Mouse (Mus musculus) cerebellum, postnatal 36 days (tissue): ENCODE measurements at regions not wholly inside any gene's neighbourhood (a gene's known extent, or its start where the extent isn't known, plus 50 kb on each side); places are given as distances from the start of the nearest gene placed in this dataset.

Experiments used
- DNase-seq, 2 experiments: peaks; one replicate each; pipeline ENCODE4 v3.0.0; 2021 to 2022; ENCODE audit warnings: mixed read lengths in 2 of 2

DNA sequence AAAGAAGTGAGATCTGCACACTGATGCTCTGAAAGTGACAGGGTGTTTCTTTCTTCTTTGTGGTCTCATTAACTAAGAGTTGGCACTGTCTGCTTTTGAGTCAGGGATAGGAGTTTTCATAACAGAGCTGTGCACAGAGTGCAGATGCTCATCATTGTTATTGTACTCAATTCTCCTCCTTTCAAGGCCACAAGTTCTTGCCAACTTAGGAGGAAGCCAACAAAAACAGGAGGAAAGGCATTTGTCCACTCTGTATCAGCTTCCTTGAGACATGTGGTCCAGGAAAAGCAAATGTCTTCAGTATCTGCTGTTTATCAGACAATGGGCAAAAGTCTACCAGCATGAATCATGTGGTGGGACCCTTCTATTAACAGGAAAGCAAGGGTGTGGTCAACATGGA is 345.1 kb downstream of the Fam181b start:
- no peak for DNase-seq

DNA sequence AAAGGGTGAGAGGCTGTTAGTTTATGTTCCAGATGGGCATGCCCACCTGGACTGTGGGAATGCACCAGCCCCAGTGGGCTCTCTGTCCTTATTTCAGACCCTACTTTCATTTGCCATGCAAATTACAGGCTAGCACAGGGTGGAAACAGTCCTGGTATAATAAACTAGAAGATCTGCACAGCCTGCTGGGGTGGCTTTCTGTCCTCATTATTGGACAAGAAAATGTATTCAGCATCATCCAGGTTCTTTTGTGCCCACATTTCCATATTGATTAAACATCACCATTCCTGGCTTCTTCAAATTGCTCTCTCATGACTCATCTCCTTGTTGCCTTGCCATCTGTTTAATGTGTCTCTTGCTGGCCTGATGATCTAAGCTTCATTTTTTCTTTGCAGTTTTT is 355.4 kb downstream of the Fam181b start:
- DNase-seq, result no peak

GRCm38 (mm10) chr7:93454071-93454470 is 374.4 kb downstream of the Fam181b start:
- DNase-seq, result no peak

DNA sequence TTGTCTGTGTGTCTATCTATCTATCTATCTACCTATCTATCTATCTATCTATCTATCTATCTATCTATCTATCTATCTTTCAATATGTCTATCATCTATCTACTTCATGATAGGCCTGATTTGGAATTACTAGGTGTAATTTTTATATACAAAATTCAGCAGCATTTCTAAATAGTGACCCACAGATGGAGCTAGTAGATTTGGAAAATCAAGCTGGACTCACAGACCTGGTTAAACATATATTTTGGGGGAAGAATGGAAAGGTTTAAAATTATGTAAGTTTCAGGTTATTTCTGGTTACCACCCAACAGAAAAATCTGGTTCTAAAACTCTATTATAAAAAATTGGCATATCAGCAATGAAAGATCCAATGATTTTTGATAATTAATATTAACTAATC is 383.7 kb downstream of the Fam181b start:
- no peak for DNase-seq

- no peak for DNase-seq
Observed at GRCm38 (mm10) chr7:93473371-93473770, 393.7 kb downstream of the Fam181b start.

DNA sequence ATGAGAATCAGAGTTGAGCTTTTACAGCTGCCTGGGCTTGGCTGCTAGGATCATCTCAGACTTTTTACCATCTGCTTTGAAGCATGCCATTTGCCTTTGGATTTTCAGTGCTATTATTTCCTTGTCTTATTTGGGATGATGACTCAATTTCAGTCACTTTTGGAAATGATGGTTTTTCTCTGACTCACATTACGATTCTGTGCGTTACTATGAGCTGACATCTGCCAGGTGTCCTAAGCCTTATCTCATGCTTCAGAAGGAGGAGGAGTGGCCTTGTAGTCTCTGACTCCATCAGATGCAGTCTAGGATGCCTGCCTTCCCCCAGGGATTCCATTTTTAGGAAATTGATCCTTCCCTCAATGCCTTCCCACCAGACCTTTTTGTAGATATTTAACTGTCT is 431.0 kb downstream of the Fam181b start:
- DNase-seq, result no peak

- no peak for DNase-seq
Observed at GRCm38 (mm10) chr7:93511237-93511636, 431.6 kb downstream of the Fam181b start.

GRCm38 (mm10) chr7:93559131-93559530 is 479.5 kb downstream of the Fam181b start:
- no peak for DNase-seq

DNA sequence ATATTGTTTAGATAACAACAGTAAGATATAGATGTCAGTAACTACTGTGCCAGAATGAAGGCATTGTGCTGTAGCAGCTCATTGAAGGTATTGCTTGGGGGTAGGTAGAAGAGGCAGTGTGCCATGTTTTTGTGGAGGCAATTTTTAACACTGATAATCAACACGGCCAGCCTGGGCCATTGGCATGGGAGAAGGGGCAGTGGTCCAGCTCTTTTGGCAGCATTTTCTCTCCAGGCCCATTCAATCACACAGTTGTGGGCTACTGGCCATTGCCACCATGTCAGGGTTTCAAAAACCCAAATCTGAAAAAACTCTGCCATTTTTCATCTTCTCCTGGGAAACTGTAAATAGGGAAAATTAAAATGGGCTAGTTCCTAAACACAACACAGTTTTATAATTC is 497.9 kb downstream of the Fam181b start:
- DNase-seq, result peak in 1 of 2 experiments; percentile 3

GRCm38 (mm10) chr7:93587121-93587520 is 507.5 kb downstream of the Fam181b start:
- no peak for DNase-seq

DNA sequence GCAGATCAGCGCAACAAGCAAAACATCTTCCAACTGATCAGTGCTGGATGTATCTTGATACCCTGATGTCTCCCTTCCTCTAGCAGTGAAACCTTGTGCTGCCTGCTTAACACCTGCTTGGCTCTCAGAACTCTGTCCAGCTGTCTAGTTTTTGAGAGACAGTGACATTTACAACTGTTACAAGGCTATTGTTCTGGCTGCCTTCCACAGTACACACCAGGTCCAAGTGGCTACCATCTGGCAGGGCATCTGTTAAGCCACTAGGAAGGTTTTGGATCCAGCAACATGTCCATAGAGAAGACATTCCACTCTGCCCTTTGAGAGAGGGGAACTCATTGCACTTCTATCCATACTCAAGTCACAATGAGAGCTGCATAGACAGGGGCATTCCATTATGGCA is 508.4 kb downstream of the Fam181b start:
- DNase-seq, result peak; percentile 1
